Mouse (Mus musculus): ENCODE measurements around the gene Plekho1. TPM values are rescaled to one million over a fixed set of nuclear protein-coding genes. Genes with fewer than 3 reads are reported as not detected.

Plekho1 gene
- total and polyA plus RNA-seq, 3 experiments: 22.3 to 24.6 (median 23.4) TPM

DNA sequence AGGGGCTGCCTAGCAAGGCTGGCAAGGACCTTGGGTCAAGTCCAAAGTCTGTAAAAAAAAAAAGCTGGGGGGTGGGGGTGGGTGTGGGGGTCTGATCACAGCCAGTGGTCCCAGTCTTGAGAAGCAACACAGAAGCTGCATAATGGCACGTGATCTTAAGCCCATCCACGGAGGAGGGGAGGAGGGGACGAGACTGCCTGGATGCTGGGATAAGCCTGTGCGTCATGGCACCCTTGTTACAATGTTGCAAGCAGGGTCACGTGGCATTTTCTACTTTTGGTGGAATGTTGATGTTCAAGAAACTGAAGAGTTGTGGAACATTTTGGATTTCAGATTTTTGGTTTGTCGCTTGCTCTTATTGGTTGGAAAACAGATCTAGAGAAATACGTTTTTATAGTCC lies 52.6 kb downstream of the Plekho1 start:
- no peak overlapping the region for H3K4me3 ChIP-seq (replicated peaks in 1 of 3; ENCODE audit: low read depth in 2 of 3, low read length in 2 of 3, poor library complexity in 1 of 3)
- H3K79me2 ChIP-seq (replicated peaks; ENCODE audit: control insufficient read depth, extremely low read depth, insufficient read depth, poor library complexity, severe bottlenecking): peaks cover 24% of the 10 kb centered on the region
- dilution Hi-C loops (cut with MboI; ENCODE audit: extremely low pct_ligation_motif_present, extremely low pct_unique_long_range_greater_than_20kb, low sequenced_read_pairs) (no loop called here), in situ Hi-C loops (cut with MboI; ENCODE audit: low pct_ligation_motif_present, low pct_unique_long_range_greater_than_20kb, low sequenced_read_pairs) (no loop called here)
- H3K27me3 ChIP-seq (replicated peaks): no peaks in the 10 kb centered on the region
- TF ChIP-seq TCF12 (IDR thresholded peaks at IDR 0.05; ENCODE audit: low read depth, low read length) (no peak), USF1 (IDR thresholded peaks at IDR 0.05; ENCODE audit: low read depth, low read length) (no peak), USF2 (conservative IDR thresholded peaks at IDR 0.05; ENCODE audit: low read depth, low read length) (no peak), CHD1 (IDR thresholded peaks at IDR 0.05; ENCODE audit: low read depth, low read length) (no peak), MXI1 (IDR thresholded peaks at IDR 0.05; ENCODE audit: low read depth, low read length) (no peak), BHLHE40 (IDR thresholded peaks at IDR 0.05; ENCODE audit: low read depth, low read length) (no peak), GABPA (IDR thresholded peaks at IDR 0.05; ENCODE audit: insufficient replicate concordance, low read depth, low read length) (no peak), MEF2A (IDR thresholded peaks at IDR 0.05; ENCODE audit: borderline replicate concordance, low read depth, low read length) (no peak), SIN3A (IDR thresholded peaks at IDR 0.05; ENCODE audit: low read length) (no peak), EP300 (IDR thresholded peaks at IDR 0.05; ENCODE audit: low read length) (no peak), ZNF384 (IDR thresholded peaks at IDR 0.05; ENCODE audit: low read depth, low read length) (no peak), ZC3H11A (IDR thresholded peaks at IDR 0.05; ENCODE audit: low read depth, low read length) (no peak), E2F4 (IDR thresholded peaks at IDR 0.05; ENCODE audit: insufficient replicate concordance, low read depth, low read length) (no peak), JUND (conservative IDR thresholded peaks at IDR 0.05; ENCODE audit: low read depth, low read length) (no peak), JUN (IDR thresholded peaks at IDR 0.05; ENCODE audit: insufficient read depth, low read depth, low read length) (no peak), ELF1 (IDR thresholded peaks at IDR 0.05; ENCODE audit: low read depth, low read length) (no peak), ETS1 (conservative IDR thresholded peaks at IDR 0.05; ENCODE audit: low read depth, low read length) (no peak), TBP (conservative IDR thresholded peaks at IDR 0.05; ENCODE audit: low read depth, low read length) (no peak)
- DNase-seq (ENCODE audit: extremely low read depth): no peak
- peaks cover 69 to 92% of the 10 kb centered on the region in 2 experiments for H3K36me3 ChIP-seq (replicated peaks in 1 of 2; ENCODE audit: control insufficient read depth in 1 of 2, insufficient read depth in 1 of 2, low read length in 1 of 2)
- no peaks in the 10 kb centered on the region for H3K9me3 ChIP-seq (replicated peaks; ENCODE audit: low read length)
- H3K9ac ChIP-seq (ENCODE audit: insufficient read depth, low read depth): no peak overlapping the region
- no peak overlapping the region for H3K27ac ChIP-seq (ENCODE audit: insufficient read depth, low read depth)
- H3K4me1 ChIP-seq (ENCODE audit: control insufficient read depth in 1 of 2, insufficient read depth in 2 of 2): peaks cover 2 to 29% of the 10 kb centered on the region in 2 experiments; a peak in 3 of 4 replicates
- H3K4me2 ChIP-seq (ENCODE audit: insufficient read depth, low read depth, poor library complexity, severe bottlenecking): no peak overlapping the region

DNA sequence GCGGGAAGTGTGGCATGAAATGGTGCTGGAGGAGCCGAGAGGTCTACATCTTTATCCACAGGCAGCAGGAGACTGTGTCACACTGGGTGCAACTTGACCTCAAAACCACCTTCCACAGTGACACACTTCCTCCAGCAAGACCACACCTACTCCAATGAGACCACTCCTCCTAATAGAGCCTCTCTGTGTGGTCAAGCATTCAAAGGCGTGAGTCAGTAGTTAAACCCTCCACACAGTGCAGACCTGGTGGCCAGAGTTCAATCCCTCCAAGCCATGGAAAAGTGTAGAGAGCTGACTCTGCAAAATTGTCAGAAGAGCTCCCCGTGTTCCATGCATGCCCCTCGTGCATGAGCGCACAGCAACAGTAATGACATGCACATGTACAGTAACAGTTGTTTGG lies 53.1 kb downstream of the Plekho1 start:
- dilution Hi-C loops (cut with MboI; ENCODE audit: extremely low pct_ligation_motif_present, extremely low pct_unique_long_range_greater_than_20kb, low sequenced_read_pairs): no loop called here
- Histone ChIP-seq H3K4me3 (replicated peaks in 1 of 3; ENCODE audit: low read depth in 2 of 3, low read length in 2 of 3, poor library complexity in 1 of 3) (no peak overlapping the region), H3K36me3 (replicated peaks in 1 of 2; ENCODE audit: control insufficient read depth in 1 of 2, insufficient read depth in 1 of 2, low read length in 1 of 2) (peaks cover 73 to 93% of the 10 kb centered on the region in 2 experiments), H3K9ac (ENCODE audit: insufficient read depth, low read depth) (no peak overlapping the region), H3K27me3 (replicated peaks) (no peaks in the 10 kb centered on the region), H3K4me1 (ENCODE audit: control insufficient read depth in 1 of 2, insufficient read depth in 2 of 2) (peaks cover 2 to 29% of the 10 kb centered on the region in 2 experiments; a peak in 3 of 4 replicates), H3K27ac (ENCODE audit: insufficient read depth, low read depth) (no peak overlapping the region), H3K4me2 (ENCODE audit: insufficient read depth, low read depth, poor library complexity, severe bottlenecking) (no peak overlapping the region), H3K9me3 (replicated peaks; ENCODE audit: low read length) (no peaks in the 10 kb centered on the region), H3K79me2 (replicated peaks; ENCODE audit: control insufficient read depth, extremely low read depth, insufficient read depth, poor library complexity, severe bottlenecking) (peaks cover 24% of the 10 kb centered on the region)
- TF ChIP-seq MAFK (IDR thresholded peaks at IDR 0.05; ENCODE audit: insufficient replicate concordance, low read length): 0 out of 2 replicates have a peak, but pooled peaks have one; percentile 43
- no peak for TF ChIP-seq CHD2 (IDR thresholded peaks at IDR 0.05; ENCODE audit: low read length)
- TF ChIP-seq JUN (IDR thresholded peaks at IDR 0.05; ENCODE audit: insufficient read depth, low read depth, low read length): no peak
- in situ Hi-C loops (cut with MboI; ENCODE audit: low pct_ligation_motif_present, low pct_unique_long_range_greater_than_20kb, low sequenced_read_pairs): no loop called here
- no peak for DNase-seq (ENCODE audit: extremely low read depth)

Measured in CH12.LX (cell line).